Mouse (Mus musculus) heart, adult 10 weeks (tissue): ENCODE results near the gene Plxdc1. TPM values are rescaled to one million over a fixed set of nuclear protein-coding genes. Genes with fewer than 3 reads are reported as not detected.

Source experiments
- polyA plus RNA-seq: library from polyadenylated mRNA; stranded (reverse); fragments of 350-450 nt; fragmentation: Illumina TruSeq; extraction: RNeasy Lipid Tissue Mini Kit (QIAGEN cat#74804); gene quantifications from one replicate; pipeline ENCODE4 v1.2.3, GENCODE M21; 2014; ENCODE audit warnings: low read depth, low replicate concordance

The Plxdc1 gene
- polyA plus RNA-seq: 5.4 TPM

DNA sequence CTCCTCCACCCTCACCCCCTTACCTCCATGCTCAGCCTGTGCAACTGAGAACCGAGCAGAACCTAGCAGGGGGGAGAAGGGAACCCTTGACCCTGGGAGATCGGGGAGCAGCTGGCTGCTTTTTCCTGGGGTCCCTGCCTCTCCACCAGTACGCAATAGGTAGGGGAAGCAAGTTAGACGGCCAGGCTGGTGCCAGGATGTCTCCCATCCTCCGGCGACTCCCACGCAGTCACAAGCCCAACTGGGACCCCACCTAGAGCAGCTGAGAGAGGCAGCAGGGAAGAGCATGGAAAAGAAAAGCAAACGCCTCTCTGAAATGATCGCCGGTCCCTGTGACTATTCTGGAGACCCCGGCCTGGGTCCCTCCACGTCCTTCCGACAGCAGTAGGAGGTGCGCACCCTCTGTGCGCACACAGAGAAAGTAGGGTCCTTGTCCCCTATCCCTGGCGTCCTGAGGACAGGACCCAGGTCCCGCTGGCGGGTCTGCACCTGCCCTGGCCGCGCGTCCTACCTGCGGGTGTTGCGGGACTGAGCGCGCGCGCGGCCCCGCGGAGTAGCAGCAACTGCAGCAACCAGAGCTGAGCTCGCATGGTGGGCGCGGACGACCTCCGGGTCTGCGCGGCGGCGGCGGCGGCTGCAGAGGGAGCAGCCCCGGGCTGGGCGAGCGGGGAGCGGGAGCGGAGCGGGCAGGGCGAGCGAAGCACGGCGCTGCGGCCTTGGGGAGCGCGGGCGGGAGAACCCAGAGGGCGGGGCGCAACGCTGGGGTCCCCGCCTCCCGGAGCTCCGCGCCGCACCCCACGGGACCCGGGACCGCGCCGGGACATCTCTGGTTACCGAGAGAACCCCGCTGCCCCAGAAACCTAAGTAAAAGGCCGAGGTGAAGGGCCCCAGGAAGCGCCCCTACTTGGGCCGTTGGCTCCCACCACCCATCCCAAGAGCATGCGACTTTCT, at the start of gene Plxdc1:
Plxdc1 (minus strand) TSS at position 718 of the 951 bp plus-strand sequence.

DNA sequence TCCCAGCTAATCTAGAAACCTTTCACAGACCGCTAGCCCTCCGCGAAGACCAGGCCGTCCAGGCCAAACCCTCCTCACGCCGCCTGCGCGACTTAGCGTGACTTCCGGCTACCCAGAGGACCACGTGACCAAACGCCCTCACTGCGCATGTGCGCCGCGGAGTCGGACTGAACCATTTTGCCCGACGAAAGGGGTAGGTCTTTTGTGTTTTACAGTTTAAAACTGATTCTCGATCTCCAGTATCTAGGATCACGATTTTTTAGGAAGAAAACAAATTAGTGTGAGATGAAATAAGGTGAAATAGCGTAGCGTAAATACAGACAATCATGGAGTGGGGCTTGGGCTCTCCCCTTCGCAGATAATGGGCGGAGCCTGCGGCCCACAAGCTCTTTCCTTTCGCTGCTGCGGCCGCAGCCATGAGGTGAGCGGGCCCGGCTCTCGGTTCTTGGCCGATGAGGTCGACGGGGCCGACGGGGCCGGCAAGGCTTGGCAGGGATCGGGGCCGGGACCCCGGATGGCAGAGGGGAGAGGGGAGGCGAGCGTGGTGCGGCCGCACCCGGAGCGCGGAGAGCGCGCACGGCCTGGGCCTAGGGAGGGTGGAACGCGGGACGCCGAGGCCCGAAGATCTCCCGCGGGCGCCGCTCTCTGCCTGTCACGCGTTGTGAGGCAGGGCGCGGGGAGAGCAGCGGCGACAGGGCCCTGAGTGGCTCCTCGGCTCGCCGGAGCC, 40.5 kb upstream of the Plxdc1 start, which contains the start of gene Rpl19:
Rpl19 (plus strand) TSS at position 141 of the 727 bp plus-strand sequence.

DNA sequence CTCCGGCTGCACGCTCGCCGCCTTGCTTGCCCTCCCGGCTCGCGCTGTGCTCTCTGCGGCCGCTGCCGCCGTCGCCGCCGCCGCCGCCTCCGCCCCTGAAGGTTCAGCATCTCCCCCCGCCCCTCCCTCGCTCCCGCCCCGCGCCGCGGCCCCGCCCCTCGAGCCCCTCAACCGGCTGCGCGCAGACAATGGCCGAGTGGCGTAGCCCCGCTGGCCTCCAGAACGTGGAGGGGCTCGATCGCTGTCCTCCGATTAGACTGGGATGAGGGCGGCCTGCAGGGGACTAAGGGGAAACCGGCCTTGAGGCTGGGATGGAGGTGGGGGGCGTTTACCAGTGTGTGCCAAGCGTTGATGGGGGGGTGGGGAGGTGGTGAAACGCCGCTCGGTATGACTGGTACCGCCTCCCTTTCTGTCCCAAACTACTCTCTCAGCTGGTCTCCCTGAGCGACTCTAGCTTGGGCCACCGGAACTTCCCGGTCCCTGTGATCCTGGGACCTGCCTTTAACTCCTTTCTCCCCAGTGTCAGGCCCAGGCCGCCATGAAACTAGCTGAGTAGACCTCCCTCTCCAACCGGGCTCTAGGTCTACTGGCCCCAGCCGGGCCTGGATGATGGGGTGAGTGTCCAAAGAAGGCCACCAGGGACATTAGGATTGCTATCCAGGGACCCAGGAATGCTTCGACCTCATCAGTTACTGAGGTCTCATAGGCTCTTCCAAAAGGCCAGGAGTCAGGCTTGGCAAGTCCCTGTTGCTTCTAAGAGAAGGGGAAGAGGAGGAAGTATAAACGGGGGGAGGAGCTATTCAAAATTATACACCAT, 36.5 kb upstream of the Plxdc1 start, which contains the start of gene Cacnb1:
Cacnb1 (minus strand) TSS at position 480 of the 817 bp plus-strand sequence.

DNA sequence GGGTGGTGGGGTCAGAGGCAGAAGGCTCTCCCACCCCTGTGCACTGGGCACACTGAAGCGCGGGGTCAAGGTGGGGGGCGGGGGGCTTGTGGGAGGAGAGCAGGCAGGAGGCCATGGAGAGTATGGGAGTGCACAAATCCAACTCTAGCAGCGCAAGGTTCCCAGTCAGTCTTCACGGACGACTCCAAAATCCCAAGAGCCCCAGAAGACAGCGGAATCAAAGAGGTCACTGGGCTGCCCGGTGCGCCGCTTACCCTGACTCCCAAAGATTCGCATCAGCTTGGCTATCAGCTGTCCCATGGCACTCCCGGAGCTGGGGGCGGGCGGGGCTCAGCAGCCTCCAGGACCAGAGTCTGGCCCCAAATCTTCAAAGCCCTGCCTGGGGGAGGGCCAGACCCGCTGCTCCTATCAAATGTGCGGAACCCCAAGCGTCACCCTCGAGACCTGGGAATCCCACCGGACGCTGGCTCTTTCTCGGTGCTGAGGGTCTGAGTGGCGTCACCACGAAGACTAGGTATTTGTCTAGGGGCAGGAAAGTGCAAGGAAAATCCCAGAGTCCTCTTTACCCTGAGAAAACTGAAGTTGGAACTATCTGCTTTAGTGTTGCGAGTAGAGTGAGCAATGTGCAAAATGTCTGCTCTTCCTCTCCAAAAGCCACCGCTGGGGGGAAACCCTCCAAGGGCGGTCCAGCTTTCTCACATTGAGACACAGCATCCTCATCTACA, 9.5 kb upstream of the Plxdc1 start, which contains the start of gene Arl5c:
Arl5c (minus strand) TSS at position 618 of the 725 bp plus-strand sequence.

DNA sequence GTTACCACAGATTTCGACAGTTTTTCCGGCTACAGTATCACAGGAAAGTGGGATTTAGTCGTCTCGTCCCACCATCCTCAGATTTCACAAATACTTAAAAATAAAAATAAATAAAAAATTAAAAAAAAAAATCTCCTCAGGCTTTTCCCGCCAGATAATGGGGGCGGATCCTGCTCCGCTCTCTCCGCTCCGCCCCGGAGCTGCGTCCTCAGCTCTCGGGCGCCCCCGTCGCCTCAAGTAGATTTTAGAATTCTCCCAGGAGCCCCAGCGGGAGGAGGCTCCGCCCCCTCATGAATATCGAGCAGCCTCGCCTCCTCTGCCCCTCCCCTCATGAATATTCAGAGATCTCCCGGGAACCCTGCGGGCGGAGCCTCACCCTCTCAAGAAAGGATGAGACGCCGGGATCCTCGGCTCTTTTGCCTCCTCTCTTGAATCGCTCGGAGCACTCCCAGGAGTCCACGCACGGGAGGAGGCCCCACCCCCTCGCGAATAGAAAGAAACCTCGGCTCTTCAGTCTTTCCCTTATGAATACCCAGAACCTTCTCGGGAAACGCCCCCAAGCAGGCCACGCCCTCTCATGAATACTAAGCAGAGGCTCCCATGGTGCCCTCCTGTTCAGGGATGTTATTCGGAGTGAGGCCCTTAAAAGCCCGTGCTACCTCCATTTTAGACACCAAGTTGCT, 102.2 kb downstream of the Plxdc1 start, which contains the start of gene Fbxo47:
Fbxo47 (minus strand) TSS at position 237 of the 683 bp plus-strand sequence.

Other genes with a start within 250 kb of the Plxdc1 start
- 19.2 TPM for gene Pip4k2b, start 241.7 kb downstream of the Plxdc1 start, polyA plus RNA-seq
- gene Cwc25, start 219.9 kb downstream of the Plxdc1 start, polyA plus RNA-seq: 6.9 TPM
- not detected for gene 1700001P01Rik, start 210.5 kb downstream of the Plxdc1 start, polyA plus RNA-seq
- gene Rpl23, start 204.0 kb downstream of the Plxdc1 start, polyA plus RNA-seq: 536 TPM
- 27.6 TPM for gene Lasp1, start 187.4 kb downstream of the Plxdc1 start, polyA plus RNA-seq
- 1.1 TPM for gene B230217C12Rik, start 145.7 kb downstream of the Plxdc1 start, polyA plus RNA-seq
- 1.3 TPM for gene Fbxo47, start 102.3 kb downstream of the Plxdc1 start, polyA plus RNA-seq
- 2.7 TPM for gene Arl5c, start 9.7 kb upstream of the Plxdc1 start, polyA plus RNA-seq
- gene Cacnb1, start 36.6 kb upstream of the Plxdc1 start, polyA plus RNA-seq: 7.5 TPM
- 942 TPM for gene Rpl19, start 40.3 kb upstream of the Plxdc1 start, polyA plus RNA-seq
- 0.29 TPM for gene Stac2, start 67.0 kb upstream of the Plxdc1 start, polyA plus RNA-seq
- gene Fbxl20, start 164.0 kb upstream of the Plxdc1 start, polyA plus RNA-seq: 13.0 TPM
- 22.1 TPM for gene Med1, start 206.8 kb upstream of the Plxdc1 start, polyA plus RNA-seq
- 11.7 TPM for gene Cdk12, start 216.6 kb upstream of the Plxdc1 start, polyA plus RNA-seq